Mouse (Mus musculus) urinary bladder, postnatal 4 days (tissue): ENCODE measurements around the gene Tshz3.

Experiments
- DNase-seq, 2 experiments: peaks; one replicate each; pipeline ENCODE4 v3.0.0; 2021 to 2022; ENCODE audit warnings: low spot score in 2 of 2

Gene Tshz3

GRCm38 (mm10) chr7:36778456-36778855 lies 80.5 kb downstream of the Tshz3 start:
- DNase-seq, result no peak

GRCm38 (mm10) chr7:36784243-36784773 lies 86.4 kb downstream of the Tshz3 start:
- no peak for DNase-seq

DNA sequence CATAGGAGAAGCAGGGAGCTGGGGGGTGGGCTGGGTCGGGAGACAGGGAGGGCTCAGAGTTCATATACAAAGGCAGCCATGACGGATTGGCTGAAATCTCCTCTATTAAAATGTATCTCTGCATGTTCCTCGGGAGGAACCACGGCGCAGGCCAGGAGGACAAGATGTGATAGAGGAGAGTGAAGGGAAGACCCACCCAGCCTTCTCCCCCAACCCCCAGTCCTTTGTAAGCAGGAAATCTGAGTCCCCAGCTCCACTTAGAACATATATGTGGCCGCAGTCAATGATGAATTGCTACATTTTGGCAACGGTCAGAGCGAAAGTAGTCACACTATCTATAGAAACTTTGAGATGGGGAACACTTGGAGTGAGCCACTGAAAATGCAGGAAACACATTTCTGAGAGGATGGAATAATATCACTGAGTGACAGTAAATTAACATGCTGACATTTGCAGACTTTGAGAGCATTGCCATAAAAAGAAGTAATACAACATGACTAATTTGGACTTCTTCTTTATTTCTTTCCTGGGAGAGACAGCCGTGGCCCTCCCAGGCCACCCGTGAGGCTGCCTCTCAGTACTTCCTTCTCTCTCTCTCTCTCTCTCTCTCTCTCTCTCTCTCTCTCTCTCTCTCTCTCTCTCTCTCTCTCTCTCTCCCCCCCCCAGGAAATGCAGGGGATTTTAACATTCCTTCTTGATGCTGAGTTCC lies 88.9 kb downstream of the Tshz3 start:
- no peak for DNase-seq

GRCm38 (mm10) chr7:36796392-36797187 lies 98.7 kb downstream of the Tshz3 start:
- no peak for DNase-seq
